In the genomic region with DNA sequence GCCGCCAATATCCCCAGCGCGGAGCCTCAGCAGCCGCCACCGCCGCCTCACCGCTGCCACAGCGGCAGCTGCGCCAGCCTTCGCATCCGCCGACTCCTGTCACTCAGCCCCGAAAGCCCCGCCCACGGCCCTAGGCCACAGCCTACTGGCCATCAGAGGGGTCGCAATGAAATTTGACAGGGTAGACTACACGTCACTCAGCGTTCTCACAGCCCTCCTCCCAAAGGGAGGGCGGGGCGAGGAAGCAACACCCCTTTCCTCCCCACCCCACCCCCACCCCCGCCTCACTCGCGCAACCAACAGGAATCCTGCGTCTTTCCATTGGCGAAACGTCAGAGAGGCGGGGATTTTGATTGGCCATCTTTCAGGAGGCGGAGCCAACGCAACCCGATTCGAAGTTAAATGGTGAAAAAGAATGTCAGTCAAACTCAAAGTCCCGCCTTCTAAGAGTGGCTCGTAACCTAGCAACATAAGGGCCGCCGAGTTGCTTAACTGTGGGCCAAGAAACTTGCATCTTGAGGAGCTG, we compare ENCODE assay signal across 8 mouse cellular contexts. TPM values are rescaled to one million over a fixed set of nuclear protein-coding genes. Genes with fewer than 3 reads are reported as not detected.
DNase-seq lines count a peak whose midpoint lies in the region; ATAC-seq and TF ChIP-seq lines count a peak whose summit lies in the region.

A gene (minus strand): TSS at position 105 of the 526 bp plus-strand sequence.
A gene (plus strand): TSS at position 448 of the 526 bp plus-strand sequence.

- peak within 1 kb of the TSS; percentile 99 for H3K4me2 ChIP-seq in forebrain, embryonic 13.5 days
- peak within 1 kb of the TSS; percentile 97 for H3K4me2 ChIP-seq in neural tube, embryonic 15.5 days

- TF ChIP-seq CTCF in E14TG2a.4 (conservative IDR thresholded peaks at IDR 0.05; ENCODE audit: low read length): no peak

- H3K9ac ChIP-seq in forebrain, embryonic 13.5 days: peak within 1 kb of the TSS; percentile 88
- H3K9ac ChIP-seq in neural tube, embryonic 15.5 days (replicated peaks): peak within 1 kb of the TSS; percentile 93

- 0 out of 2 replicates have a peak, but pooled peaks cover 2% of the 10 kb centered on the region for H3K27me3 ChIP-seq in E14TG2a.4 (ENCODE audit: insufficient read depth, low read length)
- H3K27me3 ChIP-seq in forebrain, embryonic 13.5 days: no peaks in the 10 kb centered on the region
- no peaks in the 10 kb centered on the region for H3K27me3 ChIP-seq in neural tube, embryonic 15.5 days (replicated peaks)

- WGBS in forebrain, embryonic 13.5 days: under 1% methylated on average over 35 of the region's 35 CpGs
- under 1% methylated on average over 34 of the region's 35 CpGs for WGBS in neural tube, embryonic 15.5 days

- H3K4me3 ChIP-seq in E14TG2a.4 (replicated peaks; ENCODE audit: low read length): peak within 1 kb of the TSS; percentile 90
- H3K4me3 ChIP-seq in forebrain, embryonic 13.5 days: peak within 1 kb of the TSS; percentile 68
- H3K4me3 ChIP-seq in neural tube, embryonic 15.5 days (replicated peaks): peak within 1 kb of the TSS; percentile 92

- no peaks in the 10 kb centered on the region for H3K9me3 ChIP-seq in E14TG2a.4 (ENCODE audit: low read length)
- no peaks in the 10 kb centered on the region for H3K9me3 ChIP-seq in forebrain, embryonic 13.5 days (replicated peaks)
- H3K9me3 ChIP-seq in neural tube, embryonic 15.5 days (replicated peaks): no peaks in the 10 kb centered on the region

- intact Hi-C loops in heart, postnatal 14 days (cut with DNase I): loop anchor here (5.0 kb wide), 2 partner anchors 36 to 76 kb away; a partner anchor contains a TSS

- H3K36me3 ChIP-seq in E14TG2a.4 (ENCODE audit: insufficient read depth, low read length): peaks cover 11% of the 10 kb centered on the region
- H3K36me3 ChIP-seq in forebrain, embryonic 13.5 days (ENCODE audit: poor library complexity, severe bottlenecking): peaks cover 11% of the 10 kb centered on the region
- H3K36me3 ChIP-seq in neural tube, embryonic 15.5 days: 0 out of 2 replicates have a peak, but pooled peaks cover 4% of the 10 kb centered on the region

- peak; percentile 98 for DNase-seq in c-Kit-positive CD71-positive TER-119-positive erythroid progenitor cells, embryonic 14.5 days (ENCODE audit: low spot score)
- DNase-seq in heart, postnatal 14 days: peak; percentile 99
- DNase-seq in layer of hippocampus, adult 11-12 months (ENCODE audit: low spot score): peak; percentile 99
- peak; percentile 99 for DNase-seq in lung, adult 18-20 months
- peak; percentile 98 for DNase-seq in testis, postnatal 14 days (ENCODE audit: low spot score)

- H3K27ac ChIP-seq in forebrain, embryonic 13.5 days: peak within 1 kb of the TSS; percentile 59; the same call in 1 of the 2 replicates
- H3K27ac ChIP-seq in neural tube, embryonic 15.5 days (replicated peaks): peak within 1 kb of the TSS; percentile 88

- H3K4me1 ChIP-seq in E14TG2a.4 (replicated peaks; ENCODE audit: low read depth, low read length): peaks cover 58% of the 10 kb centered on the region
- H3K4me1 ChIP-seq in forebrain, embryonic 13.5 days: peaks cover 34% of the 10 kb centered on the region
- H3K4me1 ChIP-seq in neural tube, embryonic 15.5 days: peaks cover 35% of the 10 kb centered on the region

- ATAC-seq in forebrain, embryonic 13.5 days: peak; percentile 99
- ATAC-seq in neural tube, embryonic 15.5 days (ENCODE audit: low FRiP score): peak; percentile 98

RNA-seq across cellular contexts. Expression of the first gene that starts in this region (rescaled TPM):
- polyA plus RNA-seq in forebrain, embryonic 13.5 days (2015; fragmentation: Nextera tagmentation; extraction: Ambion mirVana): 14.8 and 15.8 TPM in 2 replicates
- total RNA-seq in heart, postnatal 14 days (2021): 10 to 100 TPM; 34.1 to 39.0 TPM
- 20.9 and 21.7 TPM in 2 replicates for polyA plus RNA-seq in neural tube, embryonic 15.5 days (2015; fragmentation: Nextera tagmentation; extraction: Ambion mirVana)

RNA-seq across cellular contexts. Expression of the second gene that starts in this region (rescaled TPM):
- polyA plus RNA-seq in forebrain, embryonic 13.5 days (2015; fragmentation: Nextera tagmentation; extraction: Ambion mirVana): 1.1 and 2.3 TPM in 2 replicates
- under 1 TPM in 1 of 2 experiments, not detected in 1; 0.15 TPM for total RNA-seq in heart, postnatal 14 days (2021)
- polyA plus RNA-seq in neural tube, embryonic 15.5 days (2015; fragmentation: Nextera tagmentation; extraction: Ambion mirVana): 1.3 and 1.5 TPM in 2 replicates

Comparison
In these comparisons a context has a peak if more than half of its experiments do, and no peak if none do; other contexts are left out.
1. Peak in every context shown above with its lines: DNase-seq, ATAC-seq, H3K4me3 ChIP-seq and H3K27ac ChIP-seq.